Mouse (Mus musculus): ENCODE results near the gene Tubb4a. TPM values are rescaled to one million over a fixed set of nuclear protein-coding genes. Genes with fewer than 3 reads are reported as not detected.
"Not testable (repeated sequence)": the region's sequence is repeated elsewhere in the genome, so short reads cannot be mapped to it uniquely, and the experiment has no call there.

Gene Tubb4a
- total RNA-seq, 4 experiments from 2014 or later: 4.4 to 6.8 (median 6.6) TPM

DNA sequence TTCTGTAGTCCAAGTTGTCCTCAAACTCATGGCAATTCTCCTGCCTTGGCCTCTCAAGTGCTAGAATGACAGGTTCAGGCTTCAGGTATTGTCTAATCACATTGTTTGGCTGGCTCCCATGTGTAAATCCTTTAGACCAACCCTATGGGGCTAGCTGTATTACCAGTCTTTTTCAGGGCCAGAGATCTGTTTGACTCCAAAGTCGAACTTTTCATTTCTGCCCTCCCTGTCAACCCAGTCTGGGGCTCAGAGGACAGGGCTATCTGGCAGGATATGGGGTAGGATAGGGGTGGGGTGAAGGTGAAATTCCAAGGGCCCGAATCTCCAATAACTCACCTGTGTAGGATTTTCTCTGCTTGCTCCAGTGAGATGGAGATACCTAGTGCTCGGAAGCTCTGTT lies 31.3 kb downstream of the Tubb4a start:
- DNase-seq: no peak

DNA sequence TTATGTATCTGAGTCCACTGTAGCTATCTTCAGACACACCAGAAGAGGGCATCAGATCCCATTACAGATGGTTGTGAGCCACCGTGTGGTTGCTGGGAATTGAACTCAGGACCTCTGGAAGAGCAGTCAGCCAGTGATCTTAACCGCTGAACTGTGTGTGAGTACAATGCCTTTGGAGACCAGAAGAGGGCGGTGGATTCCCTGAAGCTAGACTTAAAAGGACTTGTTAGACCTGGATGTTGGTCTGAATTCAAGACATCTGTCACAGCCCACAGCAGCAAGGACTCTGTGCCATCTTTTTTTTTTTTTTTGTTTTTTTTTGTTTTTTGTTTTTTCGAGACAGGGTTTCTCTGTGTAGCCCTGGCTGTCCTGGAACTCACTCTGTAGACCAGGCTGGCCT lies 35.9 kb downstream of the Tubb4a start:
- not testable (repeated sequence) for DNase-seq

DNA sequence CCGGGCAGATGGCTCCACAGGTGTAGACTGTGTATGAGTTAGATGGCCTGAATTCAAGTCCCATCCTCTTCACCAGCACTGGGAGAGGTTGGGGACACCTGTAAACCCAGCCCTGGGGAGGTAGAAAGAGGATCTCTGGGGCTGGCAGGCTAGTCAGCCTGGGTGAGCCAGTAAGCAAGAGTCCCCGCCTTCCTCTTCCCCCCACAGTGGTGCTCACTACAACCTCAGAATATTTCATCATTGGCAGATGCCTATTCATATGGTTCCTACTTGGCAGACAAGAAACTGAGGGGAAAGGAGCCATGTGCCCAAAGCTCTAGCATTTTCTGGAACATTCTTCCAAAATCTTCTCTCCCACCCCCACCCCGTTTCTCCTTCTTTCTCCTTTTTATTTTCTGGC lies 38.8 kb downstream of the Tubb4a start:
- no peak for DNase-seq

DNA sequence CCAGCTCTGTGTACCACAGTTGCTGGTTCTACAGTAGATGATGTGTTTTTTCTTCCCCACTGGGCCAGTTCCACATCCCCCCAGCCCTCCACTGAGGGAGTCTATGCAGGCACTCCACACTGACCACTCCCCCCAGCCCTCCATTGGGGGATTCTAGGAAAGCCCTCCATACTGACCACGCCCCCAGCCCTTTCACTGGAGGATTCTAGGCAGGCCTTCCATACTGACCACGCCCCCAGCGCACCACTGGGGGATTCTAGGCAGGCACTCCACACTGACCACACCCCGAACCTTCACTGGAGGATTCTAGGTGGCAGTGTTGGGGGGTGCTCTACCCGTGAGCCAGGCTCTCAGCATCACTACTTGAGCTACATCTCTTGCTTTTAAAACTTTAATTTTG lies 40.2 kb downstream of the Tubb4a start:
- no peak for DNase-seq

DNA sequence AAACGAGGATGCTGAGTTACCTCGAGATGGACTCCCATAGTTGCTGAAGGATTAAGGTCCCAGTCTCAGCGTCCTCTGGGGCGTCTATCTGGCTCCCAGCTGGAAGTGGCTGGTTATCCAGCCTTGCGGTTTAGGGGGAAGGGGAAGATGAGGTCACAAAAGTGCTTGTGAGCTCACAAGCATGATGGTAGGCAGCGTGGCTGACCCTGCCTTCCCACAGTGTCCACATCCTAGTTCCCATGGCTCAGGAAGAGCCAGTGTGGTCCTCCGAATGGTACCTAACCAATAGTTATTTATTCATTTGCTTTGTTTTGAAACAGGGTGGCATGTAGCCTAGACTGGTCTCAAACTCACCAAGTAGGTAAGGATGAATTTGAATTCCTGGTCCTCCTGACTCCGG lies 46.0 kb downstream of the Tubb4a start, which contains the start of gene Slc25a41:
TSS of gene Slc25a41 (minus strand) at position 101 of the 400 bp plus-strand sequence.
- DNase-seq: no peak

DNA sequence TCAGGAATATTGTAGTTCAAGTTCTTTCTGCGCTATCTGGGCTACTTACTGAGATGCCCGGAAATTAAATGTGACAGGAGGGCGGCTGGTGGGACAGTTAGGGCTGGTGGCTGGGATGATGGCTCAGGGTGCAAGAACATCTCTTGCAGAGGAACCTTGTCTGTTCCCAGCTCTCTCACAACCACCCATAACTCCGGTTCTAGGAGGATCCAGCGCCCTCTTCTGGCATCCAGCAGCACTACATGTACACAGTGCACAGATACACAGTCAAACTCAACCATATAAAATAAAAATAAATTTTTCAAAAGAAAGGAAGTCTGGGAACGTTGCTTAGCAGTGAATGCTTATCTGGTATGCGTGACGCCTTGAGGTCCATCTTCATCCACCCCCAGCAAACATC lies 48.6 kb downstream of the Tubb4a start:
- no peak for DNase-seq

DNA sequence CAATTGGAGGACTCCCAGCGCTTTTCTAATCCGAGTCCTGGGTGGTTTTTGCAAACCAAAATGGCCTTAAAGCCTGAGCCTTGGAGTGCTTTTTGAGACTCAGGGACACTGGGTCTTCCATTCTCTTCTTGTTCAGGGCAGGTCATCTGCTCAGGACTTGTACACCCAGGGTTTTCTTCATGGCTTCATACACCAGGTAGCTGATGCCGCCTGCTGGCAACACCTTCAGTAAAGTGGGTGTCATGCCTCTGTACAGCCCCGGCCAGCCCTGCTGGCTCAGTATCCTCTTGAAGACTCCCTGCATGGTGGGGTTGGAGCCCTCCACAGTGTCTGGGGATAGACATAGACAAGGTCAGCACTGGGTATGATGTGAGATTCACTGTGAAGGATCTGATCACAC lies 54.7 kb downstream of the Tubb4a start:
- DNase-seq: no peak

DNA sequence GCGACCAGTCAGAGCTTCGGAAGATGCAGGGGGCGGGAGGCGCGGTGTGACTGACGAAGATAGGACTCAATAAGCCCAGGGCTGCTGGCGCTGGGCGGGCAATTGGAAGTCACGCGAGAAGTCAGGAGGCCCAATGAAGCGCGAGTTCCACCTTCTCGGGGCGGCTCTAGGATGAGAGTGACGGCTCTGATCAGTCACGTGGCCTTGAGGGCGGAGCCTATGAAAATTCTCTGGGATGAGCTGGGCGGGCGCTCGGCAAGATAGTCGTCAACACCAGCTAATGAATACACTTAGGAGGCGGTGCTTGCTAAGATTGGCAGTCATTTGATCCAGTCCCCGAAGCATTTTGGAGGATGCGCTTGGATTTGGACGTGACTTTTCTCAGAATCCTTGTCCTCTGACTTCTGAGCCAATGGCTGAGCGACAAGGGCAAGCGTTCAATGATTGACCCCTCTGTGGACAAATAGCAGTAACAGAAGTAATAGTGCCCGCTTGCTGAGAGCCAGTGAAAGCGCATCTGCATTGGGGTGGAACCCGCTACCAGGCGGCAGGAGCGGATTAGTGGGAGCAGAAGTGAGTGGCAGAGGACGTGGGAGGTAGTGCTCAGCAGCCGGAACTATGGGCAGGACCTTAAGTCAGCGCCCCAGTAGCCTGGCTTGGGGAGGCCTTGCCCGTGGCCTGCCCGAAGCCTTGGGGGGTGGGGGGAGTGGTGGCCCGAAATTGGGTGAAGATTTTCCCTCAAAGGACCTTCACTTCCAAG lies 55.7 kb downstream of the Tubb4a start:
- peak; percentile 100 for DNase-seq

DNA sequence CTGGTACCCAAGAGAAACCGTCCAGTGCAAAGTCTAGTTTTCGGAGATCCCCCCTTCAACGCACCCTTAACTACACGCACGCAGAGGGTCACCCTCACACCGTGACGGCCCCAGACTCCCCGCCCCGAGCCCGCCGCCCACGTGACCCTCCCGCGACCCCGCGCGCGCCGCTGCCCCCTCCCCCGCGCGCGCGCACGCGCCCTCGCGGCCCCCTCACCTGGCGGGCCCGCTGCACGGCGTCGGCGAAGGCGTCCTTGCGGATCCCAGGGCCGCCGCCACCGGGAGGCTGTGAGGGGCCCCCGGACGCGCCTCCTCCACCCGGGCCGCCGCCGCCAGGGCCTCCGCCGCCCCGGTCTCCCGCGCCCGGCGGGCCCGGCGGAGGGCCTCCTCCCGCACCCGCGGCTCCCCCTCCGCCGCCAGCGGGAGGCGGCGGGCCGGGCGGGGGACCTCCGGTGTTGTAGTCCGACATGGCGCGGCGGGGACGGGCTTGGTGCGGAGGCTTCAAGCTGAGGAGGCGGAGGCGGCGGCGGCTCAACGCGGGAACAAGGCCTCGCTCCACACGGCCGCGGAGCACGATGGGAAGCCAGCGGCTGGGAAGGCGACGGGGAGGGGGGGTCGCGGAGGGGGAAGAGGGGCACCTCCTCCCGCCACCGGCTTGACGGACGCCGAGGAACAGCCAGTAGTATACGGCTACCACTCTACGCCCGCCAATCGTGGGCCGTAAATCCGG lies 56.5 kb downstream of the Tubb4a start, which contains the start of gene Khsrp:
TSS of gene Khsrp (minus strand) at position 592 of the 730 bp plus-strand sequence.
- no peak for DNase-seq

Other genes with a start within 250 kb of the Tubb4a start
- gene Acsbg2, start 213.3 kb downstream of the Tubb4a start, total RNA-seq (2022): under 1 TPM in 3 of 4 experiments, not detected in 1; 0.22 to 0.40 (median 0.23) TPM
- gene 1700061G19Rik, start 212.3 kb downstream of the Tubb4a start, total RNA-seq (2022): 1 to 10 TPM in 3 of 4 experiments, under 1 TPM in 1; 0.34 to 1.7 (median 1.3) TPM
- 10 to 100 TPM; 29.0 to 38.7 (median 36.0) TPM for gene Mllt1, start 152.4 kb downstream of the Tubb4a start, total RNA-seq (2022)
- under 1 TPM in 2 of 4 experiments, not detected in 2; 0.20 to 0.24 TPM for gene Acer1, start 105.7 kb downstream of the Tubb4a start, total RNA-seq (2022)
- 100 to 1,000 TPM; 112 to 127 (median 116) TPM for gene Clpp, start 97.5 kb downstream of the Tubb4a start, total RNA-seq (2022)
- 10 to 100 TPM; 69.8 to 87.3 (median 77.2) TPM for gene Alkbh7, start 90.4 kb downstream of the Tubb4a start, total RNA-seq (2022)
- gene Pspn, start 87.8 kb downstream of the Tubb4a start, total RNA-seq (2022): 1 to 10 TPM in 2 of 4 experiments, not detected in 2; 2.1 to 2.8 TPM
- 10 to 100 TPM; 45.6 to 68.2 (median 54.2) TPM for gene Gtf2f1, start 76.5 kb downstream of the Tubb4a start, total RNA-seq (2022)
- gene Gm17949, start 76.3 kb downstream of the Tubb4a start, total RNA-seq (2022): under 1 TPM; 0.29 to 0.80 (median 0.45) TPM
- 100 to 1,000 TPM in 2 of 4 experiments, 10 to 100 TPM in 2; 92.3 to 122 (median 102) TPM for gene Khsrp, start 56.3 kb downstream of the Tubb4a start, total RNA-seq (2022)
- under 1 TPM in 1 of 4 experiments, not detected in 3; 0.38 TPM for gene Slc25a41, start 46.1 kb downstream of the Tubb4a start, total RNA-seq (2022)
- gene Crb3, start 28.7 kb downstream of the Tubb4a start, total RNA-seq (2022): 1 to 10 TPM in 3 of 4 experiments, under 1 TPM in 1; 0.70 to 4.4 (median 2.2) TPM
- 100 to 1,000 TPM in 2 of 4 experiments, 10 to 100 TPM in 2; 66.5 to 128 (median 97.6) TPM for gene Slc25a23, start 27.9 kb downstream of the Tubb4a start, total RNA-seq (2022)
- 1 to 10 TPM; 1.5 to 4.3 (median 2.5) TPM for gene Dennd1c, start 9.3 kb downstream of the Tubb4a start, total RNA-seq (2022)
- gene Tnfsf9, start 17.5 kb upstream of the Tubb4a start, total RNA-seq (2022): under 1 TPM in 3 of 4 experiments, not detected in 1; 0.21 to 0.30 (median 0.26) TPM
- gene Cd70, start 62.0 kb upstream of the Tubb4a start, total RNA-seq (2022): not detected
- under 1 TPM in 2 of 4 experiments, not detected in 2; 0.16 to 0.17 TPM for gene Tnfsf14, start 106.4 kb upstream of the Tubb4a start, total RNA-seq (2022)
- gene C3, start 140.4 kb upstream of the Tubb4a start, total RNA-seq (2022): 1,000 to 10,000 TPM in 1 of 4 experiments, 100 to 1,000 TPM in 1, 10 to 100 TPM in 2; 36.4 to 1,135 (median 245) TPM
- gene Gpr108, start 160.7 kb upstream of the Tubb4a start, total RNA-seq (2022): 100 to 1,000 TPM in 3 of 4 experiments, 10 to 100 TPM in 1; 98.6 to 107 (median 102) TPM
- gene Trip10, start 161.7 kb upstream of the Tubb4a start, total RNA-seq (2022): 10 to 100 TPM; 57.1 to 89.6 (median 72.8) TPM
- gene Vav1, start 191.3 kb upstream of the Tubb4a start, total RNA-seq (2022): 1 to 10 TPM; 3.0 to 6.2 (median 4.1) TPM

Measured in adrenal gland, adult 8-10 months (tissue).